Mouse (Mus musculus) liver, embryonic 12.5 days (tissue): ENCODE measurements at regions not wholly inside any gene's neighbourhood (a gene's known extent, or its start where the extent isn't known, plus 50 kb on each side); places are given as distances from the start of the nearest gene placed in this dataset.

Experiments used
- ATAC-seq: fragments of 200-750 bp; cut with Nextera tagmentation; 2 replicates; pipeline ENCODE4 v1.8.0; 2017; ENCODE audit warnings: moderate number of reproducible peaks, mild to moderate bottlenecking, moderate library complexity
- H3K27ac ChIP-seq: fragments of 300-500 bp; sonication (generic); 2 replicates; pipeline ENCODE4 v1.5.1; 2016; ENCODE audit warnings: mild to moderate bottlenecking
- H3K27me3 ChIP-seq: fragments of 300-500 bp; sonication (generic); replicated peaks from 2 replicates; pipeline ENCODE4 v1.6.1; 2016; ENCODE audit warnings: mild to moderate bottlenecking, moderate library complexity
- H3K36me3 ChIP-seq: fragments of 300-500 bp; sonication (generic); 2 replicates; pipeline ENCODE4 v1.6.1; 2016; ENCODE audit warnings: mild to moderate bottlenecking, moderate library complexity
- H3K4me1 ChIP-seq: fragments of 300-500 bp; sonication (generic); 2 replicates; pipeline ENCODE4 v1.6.1; 2016
- H3K4me2 ChIP-seq: fragments of 300-500 bp; sonication (generic); 2 replicates; pipeline ENCODE4 v1.6.1; 2016; ENCODE audit warnings: mild to moderate bottlenecking, moderate library complexity
- H3K4me3 ChIP-seq: fragments of 300-500 bp; sonication (generic); 2 replicates; pipeline ENCODE4 v1.5.1; 2016; ENCODE audit warnings: mild to moderate bottlenecking, moderate library complexity
- H3K9ac ChIP-seq: fragments of 300-500 bp; sonication (generic); 2 replicates; pipeline ENCODE4 v1.6.1; 2016; ENCODE audit warnings: mild to moderate bottlenecking, moderate library complexity
- H3K9me3 ChIP-seq: fragments of 300-500 bp; sonication (generic); replicated peaks from 2 replicates; pipeline ENCODE4 v1.6.1; 2016; ENCODE audit warnings: mild to moderate bottlenecking, moderate library complexity
- WGBS: fragments of 180-500 bp; shearing (Covaris S2); methylation state at CpG from one replicate; pipeline ENCODE4 v1.1.7; 2016; ENCODE audit not compliant: insufficient replicate concordance; 5-methylcytosine and 5-hydroxymethylcytosine counted together

GRCm38 (mm10) chr10:25023044-25023540 is 95.8 kb upstream of the Arg1 start:
- Histone ChIP-seq H3K27me3 (no peaks in the 10 kb centered on the region), H3K9ac (no peak overlapping the region), H3K27ac (no peak overlapping the region), H3K4me2 (no peak overlapping the region), H3K4me1 (no peaks in the 10 kb centered on the region), H3K36me3 (no peaks in the 10 kb centered on the region), H3K4me3 (no peak overlapping the region), H3K9me3 (no peaks in the 10 kb centered on the region)
- whole genome bisulfite sequencing = 79% methylated on average over 4 of the region's 4 CpGs
- no peak for ATAC-seq

- no peaks in the 10 kb centered on the region for H3K27me3 ChIP-seq
- ATAC-seq = no peak
- WGBS = 63% methylated on average over 2 of the region's 2 CpGs
Measured at GRCm38 (mm10) chr10:25018946-25019345, 91.7 kb upstream of the Arg1 start.

GRCm38 (mm10) chr10:25017843-25018242 is 90.6 kb upstream of the Arg1 start:
- H3K4me2 ChIP-seq = no peak overlapping the region
- 53% methylated on average over 1 of the region's 1 CpGs for WGBS
- H3K27ac ChIP-seq = no peak overlapping the region
- H3K9me3 ChIP-seq = no peaks in the 10 kb centered on the region
- H3K9ac ChIP-seq = no peak overlapping the region
- H3K4me3 ChIP-seq = no peak overlapping the region
- no peak for ATAC-seq
- H3K36me3 ChIP-seq = no peaks in the 10 kb centered on the region
- H3K27me3 ChIP-seq = no peaks in the 10 kb centered on the region
- peaks cover 13% of the 10 kb centered on the region for H3K4me1 ChIP-seq

More at GRCm38 (mm10) chr10:25018946-25019345, 91.7 kb upstream of the Arg1 start:
- Histone ChIP-seq H3K4me3 (no peak overlapping the region), H3K36me3 (no peaks in the 10 kb centered on the region), H3K9ac (no peak overlapping the region), H3K4me2 (no peak overlapping the region), H3K4me1 (peaks cover 13% of the 10 kb centered on the region), H3K27ac (no peak overlapping the region), H3K9me3 (no peaks in the 10 kb centered on the region)

- ATAC-seq = no peak
Measured at GRCm38 (mm10) chr10:25016110-25016509, 88.8 kb upstream of the Arg1 start.

GRCm38 (mm10) chr10:25012129-25012528 is 84.8 kb upstream of the Arg1 start:
- Histone ChIP-seq H3K4me1 (peaks cover 13% of the 10 kb centered on the region), H3K4me2 (no peak overlapping the region), H3K27ac (no peak overlapping the region), H3K36me3 (no peaks in the 10 kb centered on the region), H3K27me3 (no peaks in the 10 kb centered on the region), H3K9ac (no peak overlapping the region), H3K4me3 (no peak overlapping the region), H3K9me3 (no peaks in the 10 kb centered on the region)
- ATAC-seq = no peak

More at GRCm38 (mm10) chr10:25016110-25016509, 88.8 kb upstream of the Arg1 start:
- WGBS = 73% methylated on average over 9 of the region's 9 CpGs
- Histone ChIP-seq H3K36me3 (no peaks in the 10 kb centered on the region), H3K9me3 (no peaks in the 10 kb centered on the region), H3K4me2 (no peak overlapping the region), H3K9ac (no peak overlapping the region), H3K4me3 (no peak overlapping the region), H3K27me3 (no peaks in the 10 kb centered on the region), H3K4me1 (peaks cover 13% of the 10 kb centered on the region), H3K27ac (no peak overlapping the region)

- H3K4me1 ChIP-seq = no peaks in the 10 kb centered on the region
- no peaks in the 10 kb centered on the region for H3K36me3 ChIP-seq
- H3K4me2 ChIP-seq = no peak overlapping the region
- H3K27ac ChIP-seq = no peak overlapping the region
- ATAC-seq = no peak
- WGBS = 79% methylated on average over 8 of the region's 8 CpGs
- no peak overlapping the region for H3K9ac ChIP-seq
- H3K4me3 ChIP-seq = no peak overlapping the region
- no peaks in the 10 kb centered on the region for H3K9me3 ChIP-seq
- H3K27me3 ChIP-seq = no peaks in the 10 kb centered on the region
Measured at GRCm38 (mm10) chr10:25001299-25001698, 74.0 kb upstream of the Arg1 start.

GRCm38 (mm10) chr10:25000231-25001222 is 73.2 kb upstream of the Arg1 start:
- no peaks in the 10 kb centered on the region for H3K36me3 ChIP-seq
- 55% methylated on average over 20 of the region's 20 CpGs for WGBS
- H3K27me3 ChIP-seq = no peaks in the 10 kb centered on the region
- H3K9me3 ChIP-seq = no peaks in the 10 kb centered on the region
- no peak for ATAC-seq
- H3K4me2 ChIP-seq = no peak overlapping the region
- H3K4me3 ChIP-seq = no peak overlapping the region
- H3K9ac ChIP-seq = no peak overlapping the region
- no peaks in the 10 kb centered on the region for H3K4me1 ChIP-seq
- no peak overlapping the region for H3K27ac ChIP-seq

GRCm38 (mm10) chr10:24999807-25000206 is 72.5 kb upstream of the Arg1 start:
- Histone ChIP-seq H3K36me3 (no peaks in the 10 kb centered on the region), H3K4me3 (no peak overlapping the region), H3K27ac (no peak overlapping the region), H3K4me2 (no peak overlapping the region), H3K27me3 (no peaks in the 10 kb centered on the region), H3K9ac (no peak overlapping the region), H3K9me3 (no peaks in the 10 kb centered on the region), H3K4me1 (no peaks in the 10 kb centered on the region)
- ATAC-seq = no peak
- WGBS = 59% methylated on average over 5 of the region's 5 CpGs

- Histone ChIP-seq H3K9ac (no peak overlapping the region), H3K36me3 (no peaks in the 10 kb centered on the region), H3K27ac (no peak overlapping the region), H3K4me3 (no peak overlapping the region), H3K27me3 (no peaks in the 10 kb centered on the region), H3K4me1 (no peaks in the 10 kb centered on the region), H3K9me3 (no peaks in the 10 kb centered on the region), H3K4me2 (no peak overlapping the region)
- ATAC-seq = no peak
- WGBS = 81% methylated on average over 3 of the region's 3 CpGs
Measured at GRCm38 (mm10) chr10:24997661-24998060, 70.4 kb upstream of the Arg1 start.

GRCm38 (mm10) chr10:24995751-24996150 is 68.5 kb upstream of the Arg1 start:
- H3K9ac ChIP-seq = no peak overlapping the region
- WGBS = 66% methylated on average over 2 of the region's 2 CpGs
- no peak overlapping the region for H3K27ac ChIP-seq
- ATAC-seq = no peak
- H3K4me3 ChIP-seq = no peak overlapping the region
- no peak overlapping the region for H3K4me2 ChIP-seq
- H3K27me3 ChIP-seq = no peaks in the 10 kb centered on the region
- no peaks in the 10 kb centered on the region for H3K9me3 ChIP-seq
- no peaks in the 10 kb centered on the region for H3K36me3 ChIP-seq
- H3K4me1 ChIP-seq = no peaks in the 10 kb centered on the region

GRCm38 (mm10) chr10:24989965-24990653 is 62.8 kb upstream of the Arg1 start:
- Histone ChIP-seq H3K9ac (no peak overlapping the region), H3K9me3 (no peaks in the 10 kb centered on the region), H3K27me3 (no peaks in the 10 kb centered on the region), H3K27ac (no peak overlapping the region), H3K4me3 (no peak overlapping the region), H3K4me1 (no peaks in the 10 kb centered on the region), H3K4me2 (no peak overlapping the region), H3K36me3 (no peaks in the 10 kb centered on the region)
- ATAC-seq = no peak
- WGBS = 67% methylated on average over 2 of the region's 2 CpGs

GRCm38 (mm10) chr10:24984801-24985200 is 57.5 kb upstream of the Arg1 start:
- H3K27ac ChIP-seq = no peak overlapping the region
- no peak overlapping the region for H3K9ac ChIP-seq
- no peaks in the 10 kb centered on the region for H3K4me1 ChIP-seq
- 70% methylated on average over 4 of the region's 4 CpGs for WGBS
- ATAC-seq = no peak
- no peaks in the 10 kb centered on the region for H3K27me3 ChIP-seq
- H3K36me3 ChIP-seq = no peaks in the 10 kb centered on the region
- H3K9me3 ChIP-seq = peaks cover 8% of the 10 kb centered on the region; the same call in 1 of the 2 replicates
- no peak overlapping the region for H3K4me2 ChIP-seq
- H3K4me3 ChIP-seq = no peak overlapping the region
